Mouse (Mus musculus): ENCODE results near the gene Syt13. TPM values are rescaled to one million over a fixed set of nuclear protein-coding genes. Genes with fewer than 3 reads are reported as not detected.

Syt13 gene
- polyA plus RNA-seq, 1 experiment from 2014 or later, result 5.4 TPM

DNA sequence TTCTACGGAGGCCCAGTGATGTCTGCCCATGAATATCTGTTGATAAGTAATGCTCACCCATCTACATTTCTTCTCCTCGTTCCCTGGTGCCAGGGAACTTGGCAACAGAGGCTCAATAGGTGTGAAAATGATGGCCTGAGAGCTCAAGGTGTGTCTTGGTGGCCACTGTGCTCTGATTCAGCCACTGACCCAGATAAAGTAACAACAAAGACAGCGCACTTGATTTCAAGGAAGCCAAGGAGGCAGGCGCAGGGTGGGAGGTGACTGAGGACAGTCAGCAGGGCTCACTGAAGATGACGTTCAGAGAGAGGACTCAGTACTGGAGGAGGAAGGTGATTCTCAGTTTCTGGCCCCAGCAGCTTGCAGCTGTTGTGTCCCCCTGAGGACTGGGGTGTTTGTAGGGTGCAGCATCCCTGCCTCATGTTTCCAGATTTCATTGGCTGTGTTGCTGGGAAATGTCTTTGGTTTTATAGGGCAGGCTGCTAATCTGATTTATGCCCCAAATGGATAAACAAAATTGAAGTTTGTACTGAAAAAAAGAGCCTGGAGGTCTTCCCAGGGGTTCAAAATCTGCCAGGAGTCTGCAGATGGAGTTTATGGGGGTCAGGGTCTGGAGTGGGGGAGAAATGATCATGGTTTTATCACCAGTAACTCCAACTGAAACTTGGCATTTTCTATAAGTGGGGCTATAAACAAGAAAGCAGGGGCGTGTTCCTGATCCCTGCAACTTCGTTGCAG lies 2.7 kb downstream of the Syt13 start:
- Histone ChIP-seq H3K27me3 (replicated peaks; ENCODE audit: control insufficient read depth, insufficient read depth, low read length) (peaks cover 11% of the 10 kb centered on the region; the same call in 1 of the 2 replicates), H3K36me3 (ENCODE audit: control insufficient read depth, insufficient read depth, low read length) (no peaks in the 10 kb centered on the region), H3K9me3 (ENCODE audit: control insufficient read depth, low read length) (no peaks in the 10 kb centered on the region), H3K4me2 (ENCODE audit: low read depth, low read length) (no peak overlapping the region), H3K27ac (ENCODE audit: low read length) (no peak overlapping the region), H3K4me3 (ENCODE audit: low read length) (no peak overlapping the region), H3K9ac (ENCODE audit: low read depth, low read length) (no peak overlapping the region), H3K4me1 (ENCODE audit: control insufficient read depth, insufficient read depth, low read length) (peaks cover 14% of the 10 kb centered on the region)
- peak; percentile 54; the same call in 1 of the 2 replicates for ATAC-seq
- WGBS, result 34% methylated on average over 7 of the region's 7 CpGs

DNA sequence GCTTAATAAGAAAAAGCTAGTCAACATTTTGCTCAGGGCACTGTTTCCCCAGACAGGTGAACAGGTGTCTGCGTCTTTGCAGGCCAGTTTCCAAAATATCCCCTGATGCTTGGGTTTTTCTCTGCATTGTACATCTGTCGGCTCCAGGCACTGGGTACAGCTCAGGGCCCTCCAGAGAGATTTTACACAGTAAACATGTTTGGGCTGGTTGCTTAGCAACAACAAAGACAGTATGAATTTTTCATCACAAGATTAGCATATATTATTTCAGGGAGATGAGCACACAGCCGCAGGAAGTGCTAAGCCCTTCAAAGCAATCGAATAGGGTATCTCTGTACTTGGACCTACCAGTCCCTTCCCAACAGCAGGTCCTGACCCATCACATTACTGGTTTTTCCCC lies 5.8 kb downstream of the Syt13 start:
- ATAC-seq, result no peak
- Histone ChIP-seq H3K9ac (ENCODE audit: low read depth, low read length) (no peak overlapping the region), H3K4me3 (ENCODE audit: low read length) (no peak overlapping the region), H3K4me2 (ENCODE audit: low read depth, low read length) (no peak overlapping the region), H3K27ac (ENCODE audit: low read length) (no peak overlapping the region), H3K27me3 (replicated peaks; ENCODE audit: control insufficient read depth, insufficient read depth, low read length) (no peaks in the 10 kb centered on the region), H3K4me1 (ENCODE audit: control insufficient read depth, insufficient read depth, low read length) (peaks cover 4% of the 10 kb centered on the region; the same call in 1 of the 2 replicates), H3K9me3 (ENCODE audit: control insufficient read depth, low read length) (no peaks in the 10 kb centered on the region), H3K36me3 (ENCODE audit: control insufficient read depth, insufficient read depth, low read length) (no peaks in the 10 kb centered on the region)
- WGBS, result 79% methylated on average over 4 of the region's 4 CpGs

DNA sequence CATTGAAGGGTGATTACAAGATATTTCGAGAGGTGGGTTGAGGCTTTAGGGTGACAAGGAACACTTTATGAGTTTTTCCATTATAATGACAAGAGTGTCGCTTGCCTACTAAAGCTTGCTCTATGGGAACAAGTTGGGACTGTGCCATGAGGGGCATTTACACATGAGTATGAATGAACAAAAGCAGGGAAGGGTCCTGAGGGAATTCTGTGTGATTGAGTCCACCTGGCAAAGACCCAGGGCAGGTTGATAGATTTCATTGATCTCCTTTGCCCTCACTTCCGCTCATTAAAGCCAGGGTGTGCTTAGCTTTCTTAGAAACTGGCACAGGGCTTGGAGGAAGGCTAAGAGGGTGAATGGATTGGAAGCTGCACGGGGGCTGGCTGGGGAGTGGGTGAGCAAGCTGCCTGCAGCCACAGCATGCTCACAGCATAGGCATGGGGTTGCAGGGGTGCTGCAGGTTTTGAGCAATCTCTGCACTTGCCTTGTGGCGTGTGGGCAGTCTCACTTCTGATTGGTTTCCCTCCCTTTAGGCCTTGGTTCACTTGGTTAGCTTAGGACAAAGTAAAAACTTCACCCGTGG lies 9.9 kb downstream of the Syt13 start:
- H3K4me3 ChIP-seq (ENCODE audit: low read length), result no peak overlapping the region
- H3K9me3 ChIP-seq (ENCODE audit: control insufficient read depth, low read length), result no peaks in the 10 kb centered on the region
- ATAC-seq, result no peak
- no peaks in the 10 kb centered on the region for H3K27me3 ChIP-seq (replicated peaks; ENCODE audit: control insufficient read depth, insufficient read depth, low read length)
- no peak overlapping the region for H3K4me2 ChIP-seq (ENCODE audit: low read depth, low read length)
- 73% methylated on average over 6 of the region's 6 CpGs for WGBS
- H3K9ac ChIP-seq (ENCODE audit: low read depth, low read length), result no peak overlapping the region
- H3K36me3 ChIP-seq (ENCODE audit: control insufficient read depth, insufficient read depth, low read length), result no peaks in the 10 kb centered on the region
- H3K4me1 ChIP-seq (ENCODE audit: control insufficient read depth, insufficient read depth, low read length), result no peaks in the 10 kb centered on the region
- no peak overlapping the region for H3K27ac ChIP-seq (ENCODE audit: low read length)

DNA sequence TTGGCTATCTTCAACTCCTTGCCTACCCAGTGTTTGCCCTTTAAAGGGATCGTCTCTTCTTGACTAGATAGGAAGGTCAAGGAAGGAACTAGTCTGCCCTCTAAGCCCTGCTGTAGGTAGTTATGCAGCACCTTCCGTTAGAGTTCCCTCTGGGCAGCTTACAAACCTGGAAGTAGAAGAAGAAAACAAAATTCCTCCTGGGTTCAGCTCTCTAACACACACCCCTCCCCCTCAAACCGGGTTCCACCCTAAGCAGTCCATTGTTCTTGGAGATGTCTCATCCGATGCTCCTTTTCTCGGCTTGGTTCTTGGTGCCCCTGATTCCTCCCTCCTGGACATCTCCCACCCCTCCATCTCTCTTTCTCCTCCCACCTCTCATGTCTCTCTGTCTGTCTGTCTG lies 14.8 kb downstream of the Syt13 start:
- ATAC-seq, result no peak
- Histone ChIP-seq H3K9me3 (ENCODE audit: control insufficient read depth, low read length) (no peaks in the 10 kb centered on the region), H3K36me3 (ENCODE audit: control insufficient read depth, insufficient read depth, low read length) (no peaks in the 10 kb centered on the region), H3K27me3 (replicated peaks; ENCODE audit: control insufficient read depth, insufficient read depth, low read length) (no peaks in the 10 kb centered on the region), H3K4me2 (ENCODE audit: low read depth, low read length) (no peak overlapping the region), H3K9ac (ENCODE audit: low read depth, low read length) (no peak overlapping the region), H3K27ac (ENCODE audit: low read length) (no peak overlapping the region), H3K4me3 (ENCODE audit: low read length) (no peak overlapping the region), H3K4me1 (ENCODE audit: control insufficient read depth, insufficient read depth, low read length) (peaks cover 6% of the 10 kb centered on the region)
- 75% methylated on average over 5 of the region's 5 CpGs for WGBS

DNA sequence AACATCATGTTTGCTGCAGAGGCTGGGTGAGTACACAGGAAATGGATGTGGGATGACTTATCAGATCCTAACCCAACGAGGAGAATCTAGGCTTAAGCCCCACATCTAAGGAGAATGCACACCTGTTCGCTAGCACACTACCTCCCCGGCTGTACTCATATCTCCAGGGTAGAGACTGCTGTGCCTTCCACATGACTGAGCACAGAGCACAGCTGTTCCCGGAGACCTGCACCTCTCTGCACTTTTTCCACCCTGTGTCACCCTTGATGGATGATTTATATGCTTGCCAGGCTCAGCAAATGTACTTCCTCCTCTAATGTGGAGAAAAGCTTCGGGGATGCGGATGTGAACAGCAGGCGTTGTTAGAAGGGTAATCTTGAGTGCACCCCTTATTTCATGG lies 16.2 kb downstream of the Syt13 start:
- no peak overlapping the region for H3K9ac ChIP-seq (ENCODE audit: low read depth, low read length)
- no peaks in the 10 kb centered on the region for H3K36me3 ChIP-seq (ENCODE audit: control insufficient read depth, insufficient read depth, low read length)
- H3K4me1 ChIP-seq (ENCODE audit: control insufficient read depth, insufficient read depth, low read length), result peaks cover 8% of the 10 kb centered on the region
- H3K4me2 ChIP-seq (ENCODE audit: low read depth, low read length), result no peak overlapping the region
- no peaks in the 10 kb centered on the region for H3K9me3 ChIP-seq (ENCODE audit: control insufficient read depth, low read length)
- H3K27ac ChIP-seq (ENCODE audit: low read length), result no peak overlapping the region
- H3K27me3 ChIP-seq (replicated peaks; ENCODE audit: control insufficient read depth, insufficient read depth, low read length), result no peaks in the 10 kb centered on the region
- H3K4me3 ChIP-seq (ENCODE audit: low read length), result no peak overlapping the region
- no peak for ATAC-seq
- WGBS, result 63% methylated on average over 7 of the region's 7 CpGs

DNA sequence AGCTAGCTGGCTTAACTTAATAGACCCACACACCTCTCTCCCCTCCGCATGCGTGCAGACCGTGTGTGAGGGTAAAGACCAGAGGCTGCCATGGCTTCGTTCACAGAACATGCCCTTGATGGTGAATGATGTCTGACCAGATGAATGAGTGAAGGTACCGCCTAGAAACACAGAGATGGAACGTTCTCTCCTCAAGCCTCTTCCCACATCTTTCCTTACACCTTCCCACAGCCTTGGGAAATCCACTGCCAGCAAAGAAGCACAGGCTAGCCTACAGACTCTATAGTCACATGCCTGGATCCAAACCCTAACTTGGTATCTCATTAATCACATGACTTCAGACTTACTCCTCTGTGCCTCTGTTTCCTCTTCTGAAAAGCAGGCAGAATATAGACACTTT lies 18.5 kb downstream of the Syt13 start:
- no peak for ATAC-seq
- H3K36me3 ChIP-seq (ENCODE audit: control insufficient read depth, insufficient read depth, low read length), result no peaks in the 10 kb centered on the region
- H3K27me3 ChIP-seq (replicated peaks; ENCODE audit: control insufficient read depth, insufficient read depth, low read length), result no peaks in the 10 kb centered on the region
- 85% methylated on average over 6 of the region's 6 CpGs for whole genome bisulfite sequencing
- H3K4me3 ChIP-seq (ENCODE audit: low read length), result no peak overlapping the region
- no peak overlapping the region for H3K4me2 ChIP-seq (ENCODE audit: low read depth, low read length)
- peaks cover 8% of the 10 kb centered on the region for H3K4me1 ChIP-seq (ENCODE audit: control insufficient read depth, insufficient read depth, low read length)
- H3K9ac ChIP-seq (ENCODE audit: low read depth, low read length), result no peak overlapping the region
- H3K9me3 ChIP-seq (ENCODE audit: control insufficient read depth, low read length), result no peaks in the 10 kb centered on the region
- no peak overlapping the region for H3K27ac ChIP-seq (ENCODE audit: low read length)

DNA sequence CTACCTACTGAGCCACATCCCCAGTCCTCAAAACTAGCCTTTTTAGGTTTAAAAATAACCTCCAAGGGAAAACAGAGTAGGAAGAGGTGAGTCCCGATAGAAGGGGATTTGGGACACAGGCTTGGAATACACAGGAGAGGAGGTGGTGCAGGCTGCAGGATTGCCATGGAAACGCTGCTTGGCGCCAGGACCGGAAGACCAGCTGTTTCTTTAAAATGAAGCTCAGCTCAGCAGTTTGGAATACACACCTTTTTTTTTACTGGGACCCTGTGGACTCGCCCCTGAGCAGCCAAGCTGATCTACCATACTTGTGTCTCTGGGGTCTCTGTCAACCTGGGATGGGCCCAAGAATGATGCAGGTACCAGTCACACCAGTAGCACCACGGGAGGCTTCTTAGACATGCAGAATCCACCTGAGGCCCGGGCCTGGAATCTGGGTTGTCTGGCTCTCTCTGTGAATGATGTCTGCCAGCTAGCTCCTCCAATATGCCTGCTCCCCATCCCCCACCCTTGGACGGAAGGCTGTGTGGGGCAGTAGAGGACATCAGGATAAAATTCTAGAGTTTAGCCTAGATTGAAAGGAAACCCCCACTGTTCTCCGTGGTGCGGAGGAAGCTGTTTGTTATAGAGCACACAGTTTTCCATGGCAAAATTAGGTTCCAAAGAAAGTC lies 19.5 kb downstream of the Syt13 start:
- Histone ChIP-seq H3K27me3 (replicated peaks; ENCODE audit: control insufficient read depth, insufficient read depth, low read length) (no peaks in the 10 kb centered on the region), H3K9me3 (ENCODE audit: control insufficient read depth, low read length) (no peaks in the 10 kb centered on the region), H3K4me3 (ENCODE audit: low read length) (no peak overlapping the region), H3K9ac (ENCODE audit: low read depth, low read length) (no peak overlapping the region), H3K27ac (ENCODE audit: low read length) (no peak overlapping the region), H3K4me2 (ENCODE audit: low read depth, low read length) (no peak overlapping the region), H3K36me3 (ENCODE audit: control insufficient read depth, insufficient read depth, low read length) (no peaks in the 10 kb centered on the region), H3K4me1 (ENCODE audit: control insufficient read depth, insufficient read depth, low read length) (peaks cover 8% of the 10 kb centered on the region)
- 26% methylated on average over 10 of the region's 10 CpGs for WGBS
- no peak for ATAC-seq

DNA sequence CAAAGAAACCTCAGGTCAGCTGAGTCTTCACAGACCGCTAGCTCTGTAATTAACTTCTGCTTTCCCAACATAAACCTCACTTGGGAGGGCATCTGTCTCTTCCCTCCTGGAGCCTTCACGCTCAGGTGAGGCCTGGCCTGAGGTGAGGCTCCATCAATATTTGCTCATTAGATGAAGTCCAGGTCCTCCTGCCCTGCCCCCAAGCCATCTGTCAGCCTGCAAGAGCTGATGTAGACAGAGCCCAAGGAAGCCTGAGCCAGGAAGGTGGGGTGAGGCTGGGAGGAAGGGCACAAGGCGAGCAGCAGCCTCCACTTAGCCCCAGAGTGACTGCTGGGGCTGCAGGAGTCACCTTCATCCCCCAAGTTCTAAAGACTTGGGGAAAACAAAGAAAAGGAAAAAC lies 20.6 kb downstream of the Syt13 start:
- H3K27ac ChIP-seq (ENCODE audit: low read length), result no peak overlapping the region
- peaks cover 8% of the 10 kb centered on the region for H3K4me1 ChIP-seq (ENCODE audit: control insufficient read depth, insufficient read depth, low read length)
- no peak for ATAC-seq
- no peak overlapping the region for H3K4me2 ChIP-seq (ENCODE audit: low read depth, low read length)
- 48% methylated on average over 3 of the region's 3 CpGs for WGBS
- H3K9me3 ChIP-seq (ENCODE audit: control insufficient read depth, low read length), result no peaks in the 10 kb centered on the region
- H3K4me3 ChIP-seq (ENCODE audit: low read length), result no peak overlapping the region
- H3K36me3 ChIP-seq (ENCODE audit: control insufficient read depth, insufficient read depth, low read length), result no peaks in the 10 kb centered on the region
- H3K9ac ChIP-seq (ENCODE audit: low read depth, low read length), result no peak overlapping the region
- H3K27me3 ChIP-seq (replicated peaks; ENCODE audit: control insufficient read depth, insufficient read depth, low read length), result no peaks in the 10 kb centered on the region

DNA sequence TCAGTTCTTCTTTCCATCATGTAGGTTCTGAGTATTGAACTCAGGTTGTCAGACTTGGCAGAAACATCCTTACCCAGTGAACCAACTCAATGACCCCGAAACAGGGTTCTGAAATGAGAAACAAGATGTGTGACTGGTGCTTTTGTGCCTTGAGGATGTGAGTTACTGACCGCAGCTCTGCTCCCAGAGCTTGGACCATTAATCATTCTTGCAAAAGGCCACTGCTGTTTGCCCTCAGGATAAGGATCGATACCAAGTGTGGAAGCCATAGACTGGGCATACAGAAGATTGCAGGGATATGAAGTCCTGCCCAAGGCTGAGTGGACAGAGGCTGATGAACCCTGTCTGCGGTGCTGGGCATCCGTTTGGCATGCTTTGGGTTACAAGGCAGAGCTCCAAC lies 23.2 kb downstream of the Syt13 start:
- ATAC-seq, result no peak
- H3K4me1 ChIP-seq (ENCODE audit: control insufficient read depth, insufficient read depth, low read length), result peaks cover 8% of the 10 kb centered on the region
- H3K27me3 ChIP-seq (replicated peaks; ENCODE audit: control insufficient read depth, insufficient read depth, low read length), result no peaks in the 10 kb centered on the region
- no peak overlapping the region for H3K4me3 ChIP-seq (ENCODE audit: low read length)
- H3K4me2 ChIP-seq (ENCODE audit: low read depth, low read length), result no peak overlapping the region
- H3K27ac ChIP-seq (ENCODE audit: low read length), result no peak overlapping the region
- 77% methylated on average over 5 of the region's 5 CpGs for WGBS
- no peaks in the 10 kb centered on the region for H3K36me3 ChIP-seq (ENCODE audit: control insufficient read depth, insufficient read depth, low read length)
- no peaks in the 10 kb centered on the region for H3K9me3 ChIP-seq (ENCODE audit: control insufficient read depth, low read length)
- no peak overlapping the region for H3K9ac ChIP-seq (ENCODE audit: low read depth, low read length)

All from intestine, embryonic 16.5 days (tissue).